Mouse (Mus musculus): ENCODE measurements around the gene Ndufa13. TPM values are rescaled to one million over a fixed set of nuclear protein-coding genes. Genes with fewer than 3 reads are reported as not detected.

Gene Ndufa13
- 46.0 TPM for total RNA-seq (2023)

GRCm38 (mm10) chr8:69902163-69903062, at the start of gene Ndufa13, which contains the start of the genes Tssk6 and Yjefn3:
TSS of gene Ndufa13 (minus strand) at chr8:69902558.
TSS of gene Tssk6 (plus strand) at chr8:69902184.
TSS of gene Yjefn3 (minus strand) at chr8:69902712.

GRCm38 (mm10) chr8:69887289-69888243, 14.8 kb downstream of the Ndufa13 start, which contains the start of gene Cilp2:
TSS of gene Cilp2 (minus strand) at chr8:69887687.

Other genes starting within 250 kb of the Ndufa13 start
- gene Zfp964, start 248.1 kb downstream of the Ndufa13 start, total RNA-seq (2023), result 0.32 TPM
- 89.3 TPM for gene Zfp869, start 191.8 kb downstream of the Ndufa13 start, total RNA-seq (2023)
- gene Zfp963, start 152.6 kb downstream of the Ndufa13 start, total RNA-seq (2023), result 5.0 TPM
- gene Gm20422, start 127.7 kb downstream of the Ndufa13 start, total RNA-seq (2023), result 4.0 TPM
- 60.4 TPM for gene Atp13a1, start 111.4 kb downstream of the Ndufa13 start, total RNA-seq (2023)
- 43.1 TPM for gene Zfp866, start 111.4 kb downstream of the Ndufa13 start, total RNA-seq (2023)
- 236 TPM for gene Gmip, start 93.9 kb downstream of the Ndufa13 start, total RNA-seq (2023)
- 3.3 TPM for gene Lpar2, start 80.1 kb downstream of the Ndufa13 start, total RNA-seq (2023)
- 3.8 TPM for gene Pbx4, start 70.1 kb downstream of the Ndufa13 start, total RNA-seq (2023)
- gene Cilp2, start 14.9 kb downstream of the Ndufa13 start, total RNA-seq (2023), result not detected
- gene Tssk6, start 374 bp downstream of the Ndufa13 start, total RNA-seq (2023), result 0.44 TPM
- gene Yjefn3, start 154 bp upstream of the Ndufa13 start, total RNA-seq (2023), result 1.1 TPM
- gene Gatad2a, start 93.8 kb upstream of the Ndufa13 start, total RNA-seq (2023), result 75.0 TPM
- 136 TPM for gene Mau2, start 140.2 kb upstream of the Ndufa13 start, total RNA-seq (2023)
- 52.8 TPM for gene Sugp1, start 140.3 kb upstream of the Ndufa13 start, total RNA-seq (2023)
- not detected for gene Tm6sf2, start 170.4 kb upstream of the Ndufa13 start, total RNA-seq (2023)
- not detected for gene Hapln4, start 180.9 kb upstream of the Ndufa13 start, total RNA-seq (2023)
- not detected for gene Ncan, start 218.3 kb upstream of the Ndufa13 start, total RNA-seq (2023)
- 24.6 TPM for gene Nr2c2ap, start 228.8 kb upstream of the Ndufa13 start, total RNA-seq (2023)
- gene Rfxank, start 236.6 kb upstream of the Ndufa13 start, total RNA-seq (2023), result 25.9 TPM
- gene Borcs8, start 236.9 kb upstream of the Ndufa13 start, total RNA-seq (2023), result 55.2 TPM
- 3.4 TPM for gene Mef2b, start 237.2 kb upstream of the Ndufa13 start, total RNA-seq (2023)

Data from CD4-positive naive resting alpha-beta T cell, adult 76 days (primary cell).